Mouse (Mus musculus): ENCODE measurements around the gene Npas3.

Npas3 gene

DNA sequence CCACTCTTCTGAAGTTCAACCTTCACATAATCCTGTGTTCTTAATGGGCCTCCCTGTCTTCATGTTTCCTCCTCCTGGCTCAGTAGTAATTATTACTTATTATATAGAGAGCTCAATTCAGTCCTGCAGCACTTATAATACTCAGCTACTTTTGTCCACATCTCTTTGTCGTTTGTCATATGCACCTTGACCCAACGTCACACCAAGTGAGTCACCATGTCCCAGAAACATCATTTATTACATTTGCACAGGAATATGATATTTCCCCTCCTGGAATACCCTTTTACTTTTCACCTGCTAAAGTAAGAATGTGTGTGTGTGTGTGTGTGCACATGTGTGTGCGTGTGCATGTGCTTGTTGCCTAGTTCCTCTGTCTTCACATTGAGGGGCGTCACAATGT is 161.2 kb downstream of the Npas3 start:
- no peak for DNase-seq (ENCODE audit: low read depth, low spot score)

DNA sequence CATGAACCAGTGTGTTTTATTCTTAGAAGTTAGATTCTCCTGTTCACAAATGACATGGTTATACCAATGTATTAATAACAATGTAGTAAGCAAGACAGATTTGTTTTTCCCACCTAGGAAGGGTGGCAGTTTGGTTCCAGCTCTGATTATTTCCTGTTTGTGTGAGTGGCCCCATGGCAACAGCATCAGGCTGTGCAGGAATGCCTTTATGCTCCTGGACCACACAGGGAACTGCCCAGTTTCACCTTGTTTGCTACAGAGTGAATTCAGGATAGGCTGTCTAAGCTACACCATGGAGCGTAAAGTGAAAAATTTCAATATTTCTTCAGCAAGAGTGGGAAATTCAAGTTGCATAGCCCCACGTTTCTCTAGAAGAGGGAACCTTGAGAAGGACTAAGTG is 162.2 kb downstream of the Npas3 start:
- DNase-seq (ENCODE audit: low read depth, low spot score): no peak

DNA sequence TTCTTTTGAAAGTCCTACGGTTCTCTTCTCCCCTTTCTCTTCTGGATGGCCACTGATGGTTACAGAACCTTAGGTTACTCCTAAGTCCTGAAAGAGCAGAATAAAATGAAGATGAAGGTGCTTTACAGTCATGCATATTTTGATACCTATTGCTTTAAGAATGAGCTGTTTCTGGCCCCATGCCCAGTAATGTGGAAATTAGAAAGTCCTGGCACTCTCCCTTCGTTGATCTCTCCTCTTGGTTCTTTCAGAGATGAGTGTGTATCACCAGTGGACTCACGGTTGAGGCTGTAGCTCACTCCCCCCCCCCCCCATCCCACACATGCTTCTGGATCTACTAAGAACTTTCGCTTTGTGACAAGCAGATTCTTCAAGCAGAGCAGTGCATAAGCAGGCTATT is 167.6 kb downstream of the Npas3 start:
- no peak for DNase-seq (ENCODE audit: low read depth, low spot score)

DNA sequence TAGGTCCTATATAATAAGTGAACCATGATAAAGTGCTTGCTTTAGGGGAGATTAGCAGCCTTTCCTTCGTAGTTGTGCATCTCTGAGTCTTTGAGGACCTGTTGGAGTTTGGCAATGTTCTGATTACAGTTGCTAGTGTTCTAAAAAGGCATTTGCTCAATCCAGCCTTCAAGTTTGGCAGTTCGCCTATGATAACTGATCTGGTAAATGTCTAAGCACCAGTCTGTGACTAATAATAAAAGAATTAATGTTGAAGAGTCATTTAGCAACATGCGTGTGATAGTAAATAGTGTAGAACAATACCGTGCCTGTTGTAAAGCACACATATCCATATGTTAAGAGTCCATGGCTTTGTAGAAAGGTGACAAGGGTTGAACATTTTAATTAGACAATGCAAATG is 173.2 kb downstream of the Npas3 start:
- DNase-seq (ENCODE audit: low read depth, low spot score): no peak

DNA sequence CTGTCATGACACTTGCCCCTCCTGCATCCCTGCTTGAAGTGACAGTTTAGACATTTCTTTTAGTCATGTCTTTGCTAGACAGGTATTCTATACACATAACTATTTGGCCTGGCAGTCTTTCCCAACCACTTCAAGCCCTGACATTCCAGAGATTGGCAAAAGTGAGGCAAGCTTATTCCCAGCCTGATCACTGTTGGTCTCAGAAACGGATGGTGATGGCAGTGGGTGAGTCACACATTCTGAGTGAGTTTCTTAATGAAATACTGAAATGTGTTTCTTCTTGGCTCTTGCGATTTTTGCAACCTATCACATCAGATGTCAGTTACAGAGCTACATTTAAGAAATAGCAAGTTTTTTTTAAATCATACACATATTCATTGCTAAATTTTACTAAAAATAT is 175.2 kb downstream of the Npas3 start:
- no peak for DNase-seq (ENCODE audit: low read depth, low spot score)

DNA sequence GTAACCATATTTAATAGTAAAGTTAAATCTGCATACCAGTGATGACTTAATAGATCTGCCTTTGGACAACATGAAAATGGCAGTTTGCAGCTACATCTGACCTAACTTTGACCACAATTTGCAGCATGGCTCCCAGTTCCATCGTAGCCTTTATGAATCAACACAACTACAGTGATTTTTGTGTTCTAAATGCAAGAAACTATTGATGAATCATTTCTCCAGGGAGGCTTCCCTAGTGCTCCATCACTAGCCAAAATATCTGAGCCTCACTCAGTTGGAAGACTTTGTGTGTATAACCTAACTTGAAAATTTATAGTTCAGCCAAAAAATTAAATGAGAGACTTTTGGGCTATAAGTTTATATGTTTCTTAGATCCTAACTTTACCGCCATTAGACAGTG is 177.5 kb downstream of the Npas3 start:
- no peak for DNase-seq (ENCODE audit: low read depth, low spot score)

DNA sequence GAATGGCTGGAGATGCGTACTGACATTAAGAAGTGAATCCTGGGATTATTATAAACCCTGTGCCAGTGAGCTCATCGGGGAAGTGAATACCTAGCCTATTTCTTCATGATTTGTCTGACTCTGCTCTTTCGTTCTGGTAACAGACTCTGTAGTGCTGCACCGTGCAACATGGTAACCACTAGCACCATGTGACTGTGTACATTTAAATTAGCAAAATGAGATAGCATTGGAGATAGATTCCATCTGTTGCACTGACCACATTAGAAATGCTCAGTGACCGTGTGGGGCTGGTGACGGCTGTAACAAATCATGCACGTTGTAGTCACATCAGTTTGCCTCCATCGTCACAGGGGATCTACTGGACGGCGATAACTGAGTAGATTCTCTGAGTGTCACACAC is 178.7 kb downstream of the Npas3 start:
- no peak for DNase-seq (ENCODE audit: low read depth, low spot score)

DNA sequence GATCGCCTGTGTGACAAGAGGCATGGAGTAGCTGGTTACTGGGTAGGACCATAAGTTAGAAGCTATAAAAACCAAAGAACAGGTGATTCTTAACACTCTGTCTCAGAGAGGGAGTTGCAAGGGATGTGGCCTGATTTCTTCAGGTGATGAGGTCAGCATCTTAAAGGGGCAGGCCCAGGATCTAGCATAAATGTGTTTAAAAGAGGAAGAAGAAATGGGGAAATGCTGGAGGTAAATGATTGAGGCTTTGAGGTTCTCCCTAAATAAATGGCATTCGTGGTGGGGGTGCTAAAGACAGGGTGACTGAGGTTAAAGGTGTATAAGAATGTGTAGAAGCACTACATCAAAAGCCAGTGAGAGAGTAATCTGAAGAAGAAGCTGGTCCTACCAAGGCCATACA is 193.6 kb downstream of the Npas3 start:
- no peak for DNase-seq (ENCODE audit: low read depth, low spot score)

DNA sequence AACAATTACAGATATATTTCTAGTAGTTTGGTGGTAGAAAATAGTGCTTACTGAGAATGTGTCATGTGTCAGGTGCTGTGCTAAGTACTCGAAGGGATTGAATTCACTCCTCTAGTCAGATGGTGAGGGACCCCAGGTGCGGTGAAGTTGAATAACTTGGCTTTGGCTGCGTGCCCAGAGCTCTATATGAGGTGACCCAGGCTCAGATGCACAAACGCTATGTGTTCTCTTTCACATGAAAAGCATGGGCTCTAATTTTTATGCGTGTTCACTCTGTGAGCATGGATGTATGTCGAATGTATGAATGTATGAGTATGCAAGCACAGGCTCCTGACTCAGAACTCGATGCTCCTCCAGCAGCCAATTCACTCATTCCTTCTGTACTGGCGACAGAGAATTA is 199.0 kb downstream of the Npas3 start:
- no peak for DNase-seq (ENCODE audit: low read depth, low spot score)

DNA sequence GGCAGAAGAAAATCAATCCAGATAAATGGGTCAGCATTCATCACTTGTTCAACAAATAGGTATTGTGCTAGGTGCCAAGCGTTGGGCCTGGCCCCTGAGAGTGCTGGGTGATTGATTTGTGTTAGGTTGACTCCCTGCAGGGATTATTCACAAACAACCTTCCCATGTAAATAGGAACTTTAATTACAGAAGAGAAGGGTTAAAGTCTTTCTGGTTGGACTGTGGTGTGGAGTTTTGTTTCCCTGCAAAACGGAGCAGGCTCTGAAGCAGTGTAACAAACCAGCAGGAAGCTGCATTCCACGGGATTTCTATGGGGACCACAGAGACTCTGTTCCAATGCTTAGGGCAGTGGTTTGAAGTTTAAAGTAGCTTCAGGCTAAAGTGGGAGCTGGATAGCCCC is 199.6 kb downstream of the Npas3 start:
- DNase-seq (ENCODE audit: low read depth, low spot score): peak; percentile 18

DNA sequence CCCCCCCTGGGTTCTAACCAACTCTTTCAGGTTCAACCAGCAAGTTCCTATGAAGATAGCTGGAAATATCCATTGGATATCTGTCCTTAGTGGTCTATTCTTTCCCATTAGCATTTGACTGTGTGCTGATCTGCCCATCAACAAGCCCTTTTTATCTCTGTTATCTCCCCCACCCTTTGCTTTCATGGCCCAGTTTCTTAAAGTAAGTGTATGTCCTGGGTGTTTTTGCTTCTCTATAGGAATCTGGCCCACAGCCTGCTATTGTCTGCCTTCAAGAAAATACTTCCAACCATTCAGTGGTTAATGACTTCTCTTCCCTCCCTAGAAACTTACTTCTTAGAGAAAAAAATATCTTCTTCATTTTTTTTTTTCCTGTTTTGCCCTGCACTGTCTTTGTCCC is 219.1 kb downstream of the Npas3 start:
- peak; percentile 13 for DNase-seq (ENCODE audit: low read depth, low spot score)

DNA sequence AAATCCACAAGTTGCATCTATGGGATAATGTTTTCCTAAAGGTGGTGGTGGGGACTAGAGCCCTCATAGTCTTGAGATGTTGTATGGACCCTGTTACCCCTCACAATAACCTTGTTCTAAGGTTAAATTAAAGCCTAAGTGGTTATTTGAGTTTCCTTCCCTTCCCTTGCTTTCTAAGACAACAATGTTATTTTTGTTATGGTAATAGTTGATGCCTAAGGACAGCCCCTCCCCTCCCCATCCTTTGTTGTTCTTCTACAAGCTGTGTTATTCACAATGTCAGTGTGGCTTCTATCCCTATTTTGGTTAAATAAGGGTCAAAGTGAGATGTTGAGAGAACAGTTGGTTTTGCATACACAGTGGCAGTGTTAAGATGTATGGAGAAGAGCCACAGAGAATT is 226.0 kb downstream of the Npas3 start:
- DNase-seq (ENCODE audit: low read depth, low spot score): peak; percentile 87

DNA sequence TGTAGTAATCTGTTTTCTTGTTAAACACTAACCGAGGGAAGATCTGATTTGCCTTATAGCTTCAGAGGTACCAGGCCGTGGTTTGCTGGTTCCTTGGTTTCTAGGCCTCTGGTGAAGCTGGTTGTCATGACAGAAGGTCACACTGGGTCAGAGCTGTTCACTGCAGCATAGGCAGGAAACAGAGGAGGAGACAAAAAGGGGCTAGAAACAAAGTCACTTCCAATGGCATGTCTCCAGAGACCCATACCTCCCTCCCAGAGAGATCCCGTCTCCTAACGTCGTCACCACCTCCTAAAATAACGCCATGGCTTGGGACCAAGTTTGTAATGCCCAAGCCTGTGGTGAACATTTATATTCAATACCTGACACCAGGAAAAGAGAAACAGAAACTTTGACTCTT is 236.4 kb downstream of the Npas3 start:
- no peak for DNase-seq (ENCODE audit: low read depth, low spot score)

DNA sequence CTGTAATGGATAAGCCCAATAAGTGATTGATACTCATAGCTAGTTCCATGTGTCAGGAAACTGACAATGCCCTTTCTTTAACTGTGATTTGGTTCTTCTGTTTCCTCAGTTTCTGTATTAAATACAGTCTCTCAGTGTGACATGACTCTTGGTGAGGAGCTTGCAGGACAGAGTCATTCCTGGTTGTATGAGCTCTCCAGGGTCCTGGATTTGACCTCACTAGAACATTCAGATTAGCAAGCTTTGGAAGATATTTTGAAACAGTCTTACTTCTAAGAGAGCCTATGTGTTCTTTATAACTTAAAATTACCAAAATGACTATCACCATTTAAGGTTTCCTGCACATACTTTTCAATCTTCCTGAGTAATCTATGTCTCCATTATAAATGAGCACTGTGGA is 247.9 kb downstream of the Npas3 start:
- peak; percentile 20 for DNase-seq (ENCODE audit: low read depth, low spot score)

DNA sequence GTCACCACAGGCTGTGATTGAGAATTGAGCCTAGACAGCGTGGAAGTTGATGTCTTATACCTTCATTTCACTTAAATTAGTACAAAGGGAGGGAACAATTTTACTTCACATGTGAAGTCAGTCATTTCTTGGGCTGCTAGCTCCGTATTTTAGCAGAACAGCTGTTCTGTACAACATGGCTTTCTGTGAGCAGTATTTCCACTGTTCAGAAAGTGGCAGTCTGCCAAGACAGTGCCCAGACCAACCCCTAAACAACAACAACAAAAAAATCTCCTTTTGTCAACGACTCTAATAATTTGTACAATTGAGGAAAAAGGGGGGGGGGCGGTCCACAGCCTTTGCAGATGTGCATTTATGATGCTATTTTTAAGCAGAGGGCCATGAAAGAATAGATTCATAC is 266.4 kb downstream of the Npas3 start:
- DNase-seq (ENCODE audit: low read depth, low spot score): no peak

DNA sequence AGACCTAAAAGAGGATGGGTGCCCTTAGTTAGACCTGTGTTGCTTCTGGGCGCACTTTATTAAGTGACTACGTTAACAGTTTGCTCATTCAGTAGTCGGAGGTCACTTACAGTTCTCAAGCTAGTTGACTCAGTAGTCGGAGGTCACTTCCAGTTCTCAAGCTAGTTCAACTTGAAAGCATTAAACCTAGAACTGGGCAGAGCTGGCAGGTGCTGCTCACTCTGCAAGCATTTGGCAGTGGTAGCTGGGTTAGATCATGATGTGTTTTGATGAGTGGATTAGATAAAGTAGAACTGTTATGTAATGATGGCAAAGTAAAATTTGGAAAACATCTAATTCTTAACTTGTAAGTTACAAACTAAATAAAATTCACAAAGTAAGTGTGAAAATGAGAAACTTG is 271.1 kb downstream of the Npas3 start:
- no peak for DNase-seq (ENCODE audit: low read depth, low spot score)

DNA sequence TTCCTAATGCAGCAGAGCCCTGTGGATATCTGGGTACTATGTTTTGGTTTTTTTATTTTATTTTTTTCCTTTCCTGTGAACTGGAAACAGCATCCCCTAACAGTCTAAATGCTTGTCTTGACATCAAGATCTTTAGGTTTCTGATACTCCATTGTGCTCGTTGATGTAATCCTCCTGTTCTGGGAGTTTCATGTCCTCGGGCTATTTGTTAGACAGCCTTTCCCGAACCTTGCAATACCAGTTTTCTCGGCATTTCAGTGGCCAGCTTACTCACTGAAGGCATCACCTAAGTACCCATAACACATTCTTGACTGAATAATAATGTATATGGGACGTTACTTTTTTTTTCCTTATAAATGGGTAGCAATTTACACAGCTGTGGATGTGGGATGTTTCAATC is 274.2 kb downstream of the Npas3 start:
- DNase-seq (ENCODE audit: low read depth, low spot score): no peak

DNA sequence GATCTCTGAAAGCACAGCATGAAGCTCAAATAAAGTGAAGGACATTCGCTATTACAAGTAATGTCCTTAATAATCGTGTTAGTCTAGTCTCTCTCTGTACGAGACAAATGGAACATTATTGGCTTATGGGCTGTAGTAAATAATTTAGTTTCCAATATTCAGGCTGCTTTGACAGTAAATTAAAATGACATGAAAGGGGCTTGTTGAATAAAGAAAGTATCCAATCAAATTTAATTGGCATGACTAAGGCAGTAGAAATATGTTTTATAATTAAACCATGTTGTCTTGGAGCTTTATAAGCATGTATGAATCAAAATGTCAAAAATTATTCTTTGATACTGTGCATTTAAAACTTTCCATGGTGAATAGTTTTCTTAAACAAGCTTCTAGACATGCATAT is 278.6 kb downstream of the Npas3 start:
- no peak for DNase-seq (ENCODE audit: low read depth, low spot score)

DNA sequence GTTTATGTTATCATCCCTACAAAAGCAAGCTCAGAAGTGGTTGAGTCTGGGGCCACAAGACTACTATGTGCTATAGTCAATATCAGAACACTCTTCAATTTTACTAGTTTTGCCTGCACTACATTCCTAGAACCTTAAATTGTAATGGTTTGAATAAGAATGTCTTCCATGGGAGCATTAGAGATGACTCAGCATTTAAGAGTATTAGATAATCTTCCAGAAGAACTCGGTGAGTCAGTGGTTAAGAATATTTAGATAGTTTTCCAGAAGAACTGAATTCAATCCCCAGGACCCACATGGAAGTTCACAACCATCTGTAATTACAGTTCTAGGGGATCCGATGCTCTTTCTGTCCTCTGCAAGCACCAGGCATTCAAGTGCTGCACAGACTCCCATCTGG is 280.9 kb downstream of the Npas3 start:
- DNase-seq (ENCODE audit: low read depth, low spot score): no peak

DNA sequence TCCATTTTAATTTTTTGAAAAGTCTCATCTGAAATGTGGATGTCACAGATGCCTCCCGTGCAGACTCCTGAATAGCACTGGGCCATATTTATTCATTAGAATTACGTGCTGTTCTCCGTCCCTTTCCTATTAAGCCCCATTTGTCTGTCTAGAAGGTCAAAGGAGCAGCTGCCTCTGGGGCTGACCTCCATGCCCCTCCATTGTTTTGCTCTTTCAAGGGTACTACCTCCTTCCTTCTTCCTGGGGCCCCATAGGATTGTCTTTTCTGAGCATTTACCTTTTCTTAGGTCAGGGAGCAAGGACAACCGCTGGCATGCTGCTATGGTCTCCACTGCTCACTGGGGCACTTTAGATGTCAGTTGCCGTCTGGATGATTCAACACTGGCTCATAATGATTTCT is 288.3 kb downstream of the Npas3 start:
- no peak for DNase-seq (ENCODE audit: low read depth, low spot score)

DNA sequence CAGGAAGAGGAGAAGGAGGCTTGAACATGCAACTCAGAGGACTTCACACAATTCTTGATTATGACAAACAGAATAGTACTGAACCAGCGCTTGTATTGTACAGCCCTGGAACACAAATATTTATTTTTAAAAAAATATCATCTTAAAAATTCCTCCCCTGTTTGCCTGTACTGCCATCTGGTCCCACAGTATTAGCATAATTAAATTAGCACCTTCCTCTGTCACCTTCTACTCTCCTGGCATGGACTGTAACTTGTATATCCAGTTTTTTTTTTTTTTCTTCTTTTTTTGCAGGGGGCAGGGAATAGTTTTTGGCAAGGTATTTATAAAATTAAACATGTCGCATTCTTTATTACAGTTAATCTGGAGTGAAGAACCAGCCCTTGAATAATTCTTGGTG is 307.9 kb downstream of the Npas3 start:
- no peak for DNase-seq (ENCODE audit: low read depth, low spot score)

DNA sequence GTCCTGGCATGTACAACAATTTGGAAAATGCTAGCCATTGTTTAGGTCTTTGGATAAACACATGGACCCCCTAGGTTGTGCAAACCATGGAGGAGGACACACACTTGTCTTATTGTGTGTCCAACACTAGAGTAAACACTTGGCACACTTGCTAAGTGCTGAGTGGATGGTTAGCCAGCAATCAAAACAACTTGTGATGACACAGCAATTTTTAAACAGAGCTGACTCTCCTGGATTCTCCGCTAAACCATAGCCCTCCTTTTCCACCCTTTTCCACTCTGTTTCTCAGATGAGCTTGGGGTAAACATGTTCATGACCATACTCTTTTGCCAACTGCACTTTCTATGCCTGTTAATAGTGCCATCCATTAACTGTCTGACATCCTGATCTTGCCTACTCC is 309.8 kb downstream of the Npas3 start:
- no peak for DNase-seq (ENCODE audit: low read depth, low spot score)

DNA sequence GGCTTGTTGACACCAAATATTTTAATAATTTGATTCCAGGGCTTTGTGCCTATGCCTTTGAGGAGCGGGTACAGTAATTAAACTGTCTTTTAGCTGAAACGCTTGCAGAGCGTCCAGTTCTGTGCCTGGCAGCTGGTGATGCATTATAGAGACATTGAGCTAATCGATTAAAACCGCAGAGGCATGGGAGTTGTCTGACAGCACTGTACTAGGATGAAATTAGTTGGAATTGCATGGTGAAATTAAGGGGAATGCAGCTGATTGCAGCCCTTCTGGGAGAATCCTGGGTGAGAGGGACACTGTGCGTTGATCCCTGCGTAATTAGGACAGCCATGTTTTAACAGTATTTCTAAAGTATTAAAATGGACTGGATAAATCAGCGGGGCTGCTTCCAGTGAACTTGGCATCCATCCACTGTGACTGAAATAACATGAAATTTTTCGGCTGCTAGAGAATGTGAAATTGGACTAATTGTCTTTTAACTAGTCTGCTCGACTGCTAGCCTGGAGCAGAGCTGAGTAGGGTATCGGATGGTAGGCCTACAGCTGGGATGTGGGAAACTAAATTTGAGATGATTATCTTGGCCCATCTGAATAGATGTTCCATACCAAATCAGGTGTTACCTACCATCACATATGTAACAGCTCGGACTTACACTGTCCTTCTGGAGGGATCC is 318.4 kb downstream of the Npas3 start:
- DNase-seq (ENCODE audit: low read depth, low spot score): no peak

DNA sequence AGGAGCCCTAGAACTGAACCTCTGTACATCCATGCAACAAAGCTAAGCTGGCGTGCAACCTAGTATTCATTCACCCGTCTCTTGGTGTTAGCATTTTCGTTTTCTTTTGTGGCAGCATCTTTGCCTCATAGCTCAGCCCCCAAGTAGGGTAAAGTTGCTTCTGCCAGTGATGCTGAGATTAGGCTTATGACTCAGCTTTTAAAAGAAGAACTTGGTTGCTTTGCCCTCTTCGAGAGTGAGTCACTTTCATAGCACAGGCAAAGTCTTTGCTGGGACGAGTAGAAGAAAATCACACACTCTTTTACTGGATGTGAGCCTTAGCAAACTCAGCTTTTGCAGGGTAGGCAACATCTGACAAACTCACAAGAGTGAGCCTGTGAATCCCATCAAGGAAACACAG is 332.7 kb downstream of the Npas3 start:
- DNase-seq (ENCODE audit: low read depth, low spot score): no peak
